Mouse (Mus musculus): ENCODE data around the gene Tpcn2. TPM values are rescaled to one million over a fixed set of nuclear protein-coding genes. Genes with fewer than 3 reads are reported as not detected.

Tpcn2 gene
- total and polyA plus RNA-seq, 3 experiments, result 3.7 to 7.3 (median 7.2) TPM

GRCm38 (mm10) chr7:145196340-145196739 is 87.5 kb downstream of the Tpcn2 start:
- Histone ChIP-seq H3K4me1 (ENCODE audit: control insufficient read depth in 1 of 2, insufficient read depth in 2 of 2) (peaks cover 0 to 7% of the 10 kb centered on the region in 2 experiments; a peak in 2 of 4 replicates), H3K9me3 (replicated peaks; ENCODE audit: low read length) (peaks cover 3% of the 10 kb centered on the region), H3K4me2 (ENCODE audit: insufficient read depth, low read depth, poor library complexity, severe bottlenecking) (no peak overlapping the region), H3K36me3 (replicated peaks in 1 of 2; ENCODE audit: control insufficient read depth in 1 of 2, insufficient read depth in 1 of 2, low read length in 1 of 2) (no peaks in the 10 kb centered on the region), H3K9ac (ENCODE audit: insufficient read depth, low read depth) (no peak overlapping the region), H3K4me3 (replicated peaks in 1 of 3; ENCODE audit: low read depth in 2 of 3, low read length in 2 of 3, poor library complexity in 1 of 3) (no peak overlapping the region), H3K27me3 (replicated peaks) (peaks cover 84% of the 10 kb centered on the region), H3K79me2 (replicated peaks; ENCODE audit: control insufficient read depth, extremely low read depth, insufficient read depth, poor library complexity, severe bottlenecking) (no peaks in the 10 kb centered on the region), H3K27ac (ENCODE audit: insufficient read depth, low read depth) (no peak overlapping the region)
- TF ChIP-seq ZKSCAN1 (IDR thresholded peaks at IDR 0.05; ENCODE audit: borderline replicate concordance, low read depth, low read length) (no peak), EP300 (IDR thresholded peaks at IDR 0.05; ENCODE audit: low read length) (no peak), CTCF (conservative IDR thresholded peaks at IDR 0.05 in 1 of 2, IDR thresholded peaks at IDR 0.05 in 1 of 2; ENCODE audit: low read depth in 2 of 2, low read length in 2 of 2) (no peak), MEF2A (IDR thresholded peaks at IDR 0.05; ENCODE audit: borderline replicate concordance, low read depth, low read length) (no peak), MXI1 (IDR thresholded peaks at IDR 0.05; ENCODE audit: low read depth, low read length) (no peak), ELF1 (IDR thresholded peaks at IDR 0.05; ENCODE audit: low read depth, low read length) (no peak), USF2 (conservative IDR thresholded peaks at IDR 0.05; ENCODE audit: low read depth, low read length) (no peak), BHLHE40 (IDR thresholded peaks at IDR 0.05; ENCODE audit: low read depth, low read length) (no peak)
- no peak for DNase-seq (ENCODE audit: extremely low read depth)
- in situ Hi-C loops (cut with MboI; ENCODE audit: low pct_ligation_motif_present, low pct_unique_long_range_greater_than_20kb, low sequenced_read_pairs), result no loop called here
- dilution Hi-C loops (cut with MboI; ENCODE audit: extremely low pct_ligation_motif_present, extremely low pct_unique_long_range_greater_than_20kb, low sequenced_read_pairs), result no loop called here

- H3K4me2 ChIP-seq (ENCODE audit: insufficient read depth, low read depth, poor library complexity, severe bottlenecking), result no peak overlapping the region
- no peak for DNase-seq (ENCODE audit: extremely low read depth)
- dilution Hi-C loops (cut with MboI; ENCODE audit: extremely low pct_ligation_motif_present, extremely low pct_unique_long_range_greater_than_20kb, low sequenced_read_pairs), result no loop called here
- TF ChIP-seq POLR2A (IDR thresholded peaks at IDR 0.05; ENCODE audit: low read depth, low read length) (no peak), MAFK (IDR thresholded peaks at IDR 0.05; ENCODE audit: insufficient replicate concordance, low read length) (no peak), IRF4 (IDR thresholded peaks at IDR 0.05; ENCODE audit: low read depth, low read length) (no peak), ZNF384 (IDR thresholded peaks at IDR 0.05; ENCODE audit: low read depth, low read length) (no peak), MXI1 (IDR thresholded peaks at IDR 0.05; ENCODE audit: low read depth, low read length) (no peak), KAT2A (IDR thresholded peaks at IDR 0.05; ENCODE audit: insufficient replicate concordance, low read length) (no peak), ZC3H11A (IDR thresholded peaks at IDR 0.05; ENCODE audit: low read depth, low read length) (no peak), NELFE (IDR thresholded peaks at IDR 0.05; ENCODE audit: low read depth, low read length) (no peak), MAX (IDR thresholded peaks at IDR 0.05; ENCODE audit: low read length) (no peak), MAZ (IDR thresholded peaks at IDR 0.05; ENCODE audit: low read depth, low read length) (no peak), ETS1 (conservative IDR thresholded peaks at IDR 0.05; ENCODE audit: low read depth, low read length) (no peak), E2F4 (IDR thresholded peaks at IDR 0.05; ENCODE audit: insufficient replicate concordance, low read depth, low read length) (no peak), RAD21 (IDR thresholded peaks at IDR 0.05; ENCODE audit: low read depth, low read length) (no peak), JUN (IDR thresholded peaks at IDR 0.05; ENCODE audit: insufficient read depth, low read depth, low read length) (no peak), RCOR1 (conservative IDR thresholded peaks at IDR 0.05; ENCODE audit: low read depth, low read length) (no peak), SMC3 (IDR thresholded peaks at IDR 0.05; ENCODE audit: low read depth, low read length) (no peak), EP300 (IDR thresholded peaks at IDR 0.05; ENCODE audit: low read length) (no peak), PAX5 (IDR thresholded peaks at IDR 0.05; ENCODE audit: low read length) (no peak), POLR2AphosphoS2 (IDR thresholded peaks at IDR 0.05; ENCODE audit: low read depth, low read length) (no peak)
- H3K36me3 ChIP-seq (replicated peaks in 1 of 2; ENCODE audit: control insufficient read depth in 1 of 2, insufficient read depth in 1 of 2, low read length in 1 of 2), result no peaks in the 10 kb centered on the region
- no peak overlapping the region for H3K4me3 ChIP-seq (replicated peaks in 1 of 3; ENCODE audit: low read depth in 2 of 3, low read length in 2 of 3, poor library complexity in 1 of 3)
- no peak overlapping the region for H3K27ac ChIP-seq (ENCODE audit: insufficient read depth, low read depth)
- H3K4me1 ChIP-seq (ENCODE audit: control insufficient read depth in 1 of 2, insufficient read depth in 2 of 2), result peaks cover 0 to 7% of the 10 kb centered on the region in 2 experiments; a peak in 2 of 4 replicates
- H3K79me2 ChIP-seq (replicated peaks; ENCODE audit: control insufficient read depth, extremely low read depth, insufficient read depth, poor library complexity, severe bottlenecking), result no peaks in the 10 kb centered on the region
- H3K9me3 ChIP-seq (replicated peaks; ENCODE audit: low read length), result no peaks in the 10 kb centered on the region
- peaks cover 88% of the 10 kb centered on the region for H3K27me3 ChIP-seq (replicated peaks)
- in situ Hi-C loops (cut with MboI; ENCODE audit: low pct_ligation_motif_present, low pct_unique_long_range_greater_than_20kb, low sequenced_read_pairs), result no loop called here
- H3K9ac ChIP-seq (ENCODE audit: insufficient read depth, low read depth), result no peak overlapping the region
These were observed 88.5 kb downstream of the Tpcn2 start for GRCm38 (mm10) chr7:145195186-145195927.

All from CH12.LX (cell line).